Mouse (Mus musculus) gonadal fat pad, adult 2 months (tissue): Measurements from ENCODE around the gene Tmem123. TPM values are rescaled to one million over a fixed set of nuclear protein-coding genes. Genes with fewer than 3 reads are reported as not detected.

Experiments
- DNase-seq: peaks from one replicate; pipeline ENCODE4 v3.0.0-alpha.2; 2012; ENCODE audit warnings: low read depth
- polyA plus RNA-seq: library from polyadenylated mRNA; depleted of rRNA; stranded (reverse); fragments of >200 nt; gene quantifications from 2 replicates; pipeline ENCODE4 v1.2.3, GENCODE M21; 2012; rRNA removed

The Tmem123 gene
- polyA plus RNA-seq, 1 experiment = 80.9 TPM

GRCm38 (mm10) chr9:7828706-7829105 lies 64.9 kb downstream of the Tmem123 start:
- no peak for DNase-seq

GRCm38 (mm10) chr9:7829531-7830528 lies 66.0 kb downstream of the Tmem123 start:
- no peak for DNase-seq

- DNase-seq = no peak
Observed at GRCm38 (mm10) chr9:7833421-7833820, 69.6 kb downstream of the Tmem123 start.

GRCm38 (mm10) chr9:7835302-7835701 lies 71.5 kb downstream of the Tmem123 start:
- DNase-seq = no peak

DNA sequence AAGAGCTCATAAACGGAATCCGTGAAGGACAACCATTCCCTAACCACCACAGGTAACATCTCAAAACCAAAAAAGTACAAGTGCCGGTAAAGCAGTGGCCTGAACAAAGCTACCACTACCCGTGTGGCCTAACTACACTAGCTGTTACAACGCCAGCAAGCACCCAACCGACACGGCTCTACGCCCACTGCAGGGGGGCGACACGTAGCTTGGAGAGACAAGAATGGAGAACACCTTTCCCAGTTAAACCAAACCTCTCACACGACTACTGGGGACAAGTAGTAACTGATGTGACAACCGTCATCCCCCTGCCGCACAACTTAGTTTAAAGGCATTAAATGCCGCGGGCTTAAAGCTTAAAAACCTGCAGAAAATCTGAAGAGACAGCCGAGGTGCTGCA lies 72.5 kb downstream of the Tmem123 start:
- no peak for DNase-seq

DNA sequence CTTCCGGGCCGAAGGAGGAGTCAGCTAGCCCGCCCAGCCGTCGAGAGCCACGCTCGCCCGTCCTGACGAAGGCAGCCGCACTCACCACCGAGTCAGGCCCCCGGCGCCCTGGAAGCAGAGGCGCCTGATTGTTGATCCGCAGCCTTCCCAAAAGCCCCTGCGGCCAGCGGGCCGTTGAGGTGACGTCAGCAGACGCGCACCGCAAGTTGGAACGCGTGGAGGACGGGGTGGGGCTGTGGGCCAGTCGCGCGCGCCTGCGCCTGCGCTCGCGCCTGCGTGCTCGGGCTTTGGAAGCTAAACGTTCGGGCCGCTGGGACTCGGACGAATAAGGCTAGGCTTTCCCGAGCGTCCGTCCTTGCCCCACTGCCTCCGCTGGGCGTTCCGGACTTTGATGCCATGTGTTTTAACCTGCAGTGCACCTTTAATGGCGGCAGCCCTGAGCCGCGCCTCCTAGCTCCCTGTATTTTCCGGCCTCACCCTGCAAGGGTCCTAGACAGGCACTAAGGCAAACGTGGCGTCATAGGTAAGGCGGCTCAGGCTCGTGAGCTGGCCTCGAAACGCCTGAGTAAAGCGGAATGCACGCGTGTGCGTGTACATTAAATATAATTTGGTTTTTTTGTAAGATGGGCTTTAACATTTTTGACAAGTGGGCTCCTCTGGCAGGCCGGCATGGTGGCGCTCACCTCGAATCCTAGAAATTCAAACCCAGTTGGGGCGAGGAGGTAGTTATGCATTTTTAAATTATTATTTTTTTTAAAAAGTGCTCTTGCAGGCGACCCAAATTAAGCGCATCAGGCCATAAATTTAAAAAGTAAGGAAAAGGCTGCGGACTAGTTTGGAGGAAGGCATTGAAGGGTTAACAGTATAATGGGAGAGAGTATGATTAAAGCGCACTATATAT lies 73.3 kb downstream of the Tmem123 start, which contains the start of gene Birc2:
Gene Birc2 (minus strand): TSS at position 160 of the 901 bp plus-strand sequence.
- peak; percentile 73 for DNase-seq

- DNase-seq = no peak
Observed at GRCm38 (mm10) chr9:7837806-7838440, 74.1 kb downstream of the Tmem123 start.

GRCm38 (mm10) chr9:7841221-7841620 lies 77.4 kb downstream of the Tmem123 start:
- DNase-seq = no peak

Other genes with a start within 250 kb of the Tmem123 start
- gene Mmp8, start 205.6 kb upstream of the Tmem123 start, polyA plus RNA-seq = 0.08 TPM in 1 of 2 replicates, not detected in the other
- gene Mmp27, start 192.6 kb upstream of the Tmem123 start, polyA plus RNA-seq = 0.15 and 0.27 TPM in 2 replicates
- gene Mmp20, start 135.8 kb upstream of the Tmem123 start, polyA plus RNA-seq = not detected in 2 replicates
- gene Mmp7, start 72.0 kb upstream of the Tmem123 start, polyA plus RNA-seq = 41.6 and 53.2 TPM in 2 replicates
- gene Birc2, start 73.0 kb downstream of the Tmem123 start, polyA plus RNA-seq = 21.0 and 23.5 TPM in 2 replicates
- gene Birc3, start 109.1 kb downstream of the Tmem123 start, polyA plus RNA-seq = 19.0 and 20.5 TPM in 2 replicates
- 51.5 and 59.0 TPM in 2 replicates for gene Yap1, start 240.6 kb downstream of the Tmem123 start, polyA plus RNA-seq